ENCODE assay signal across 8 mouse cellular contexts in genomic region chr10:21923495-21923952, GRCm38 (mm10). TPM values are rescaled to one million over a fixed set of nuclear protein-coding genes. Genes with fewer than 3 reads are reported as not detected.
A peak's percentile ranks its signal among the peaks of the same experiment; 100 is the strongest.
DNase-seq lines count a peak whose midpoint lies in the region; ATAC-seq and TF ChIP-seq lines count a peak whose summit lies in the region.

No protein-coding gene starts in this region.

- peak; percentile 79 for ATAC-seq in hindbrain, embryonic 13.5 days (ENCODE audit: low FRiP score)
- ATAC-seq in midbrain, postnatal 0 days (ENCODE audit: low FRiP score): peak; percentile 83

- TF ChIP-seq POLR2A in cortical plate, adult 2 months (IDR thresholded peaks at IDR 0.05; ENCODE audit: extremely low read depth, insufficient read depth, low read length): no peak

- no peaks in the 10 kb centered on the region for H3K27me3 ChIP-seq in hindbrain, embryonic 13.5 days
- no peaks in the 10 kb centered on the region for H3K27me3 ChIP-seq in midbrain, postnatal 0 days (ENCODE audit: insufficient read depth, low read length)

- no peak for TF ChIP-seq CTCF in cortical plate, adult 2 months (IDR thresholded peaks at IDR 0.05; ENCODE audit: extremely low read depth, insufficient read depth, low read length)
- no peak for TF ChIP-seq CTCF in gastrocnemius, adult 2 months (IDR thresholded peaks at IDR 0.05)
- TF ChIP-seq CTCF in midbrain, postnatal 0 days (IDR thresholded peaks at IDR 0.05): no peak

- intact Hi-C loops in gastrocnemius, adult 2 months (cut with DNase I): loop anchor here (5.0 kb wide), 1 partner anchor 69 kb away; no protein-coding TSS in a partner anchor

- H3K4me3 ChIP-seq in cortical plate, adult 2 months (ENCODE audit: insufficient read depth, low read length): 0 out of 2 replicates have a peak overlapping the region, but pooled peaks have one; percentile 5
- H3K4me3 ChIP-seq in gastrocnemius, adult 2 months: peak overlapping the region; percentile 48
- H3K4me3 ChIP-seq in hindbrain, embryonic 13.5 days: peak overlapping the region; percentile 20
- no peak overlapping the region for H3K4me3 ChIP-seq in midbrain, postnatal 0 days (ENCODE audit: low read depth, low read length)

- H3K4me1 ChIP-seq in cortical plate, adult 2 months (ENCODE audit: control insufficient read depth, insufficient read depth, low read length): peaks cover 7% of the 10 kb centered on the region
- peaks cover 29% of the 10 kb centered on the region for H3K4me1 ChIP-seq in hindbrain, embryonic 13.5 days (replicated peaks)
- H3K4me1 ChIP-seq in midbrain, postnatal 0 days (ENCODE audit: insufficient read depth, low read length): peaks cover 9% of the 10 kb centered on the region; the same call in 1 of the 2 replicates

- no peaks in the 10 kb centered on the region for H3K36me3 ChIP-seq in hindbrain, embryonic 13.5 days
- H3K36me3 ChIP-seq in midbrain, postnatal 0 days (ENCODE audit: insufficient read depth, low read length): no peaks in the 10 kb centered on the region

- peak overlapping the region; percentile 49 for H3K9ac ChIP-seq in hindbrain, embryonic 13.5 days
- no peak overlapping the region; the same call in 1 of the 2 replicates for H3K9ac ChIP-seq in midbrain, postnatal 0 days (replicated peaks; ENCODE audit: low read length, poor library complexity, severe bottlenecking)

- H3K4me2 ChIP-seq in hindbrain, embryonic 13.5 days: peak overlapping the region; percentile 48
- H3K4me2 ChIP-seq in midbrain, postnatal 0 days (ENCODE audit: low read depth, low read length, poor library complexity, severe bottlenecking): peak overlapping the region; percentile 38

- H3K27ac ChIP-seq in cortical plate, adult 2 months (ENCODE audit: insufficient read depth, low read length): peak overlapping the region; percentile 43
- peak overlapping the region; percentile 78 for H3K27ac ChIP-seq in gastrocnemius, adult 2 months
- H3K27ac ChIP-seq in hindbrain, embryonic 13.5 days: peak overlapping the region; percentile 85
- H3K27ac ChIP-seq in midbrain, postnatal 0 days (ENCODE audit: low read depth, low read length): peak overlapping the region; percentile 70

- H3K9me3 ChIP-seq in hindbrain, embryonic 13.5 days: no peaks in the 10 kb centered on the region
- H3K9me3 ChIP-seq in midbrain, postnatal 0 days (ENCODE audit: low read length): no peaks in the 10 kb centered on the region

- 5% methylated on average over 9 of the region's 9 CpGs for WGBS in hindbrain, embryonic 13.5 days
- WGBS in midbrain, postnatal 0 days: 7% methylated on average over 9 of the region's 9 CpGs

- DNase-seq in adrenal gland, postnatal 10 days: peak; percentile 69
- no peak for DNase-seq in adrenal gland, adult 8-10 months
- peak; percentile 80 for DNase-seq in gastrocnemius, adult 2 months
- DNase-seq in layer of hippocampus, postnatal 10 days (ENCODE audit: low spot score in 2 of 2): peak; percentile 64 to 74
- peak; percentile 84 for DNase-seq in midbrain, postnatal 0 days (ENCODE audit: low spot score)
- no peak for DNase-seq in thymus, postnatal 4 days

RNA-seq across cellular contexts. Expression of gene Sgk1, which starts 41.5 kb away (rescaled TPM):
- total RNA-seq in adrenal gland, postnatal 10 days (2021): 100 to 1,000 TPM in 1 of 2 experiments, 10 to 100 TPM in 1; 95.0 to 204 TPM
- total RNA-seq in adrenal gland, adult 8-10 months (2022): 100 to 1,000 TPM in 3 of 4 experiments, 10 to 100 TPM in 1; 86.0 to 164 (median 138) TPM
- 58.4 and 64.1 TPM in 2 replicates for polyA plus RNA-seq in cortical plate, adult 2 months (2012; rRNA removed)
- 100 to 1,000 TPM; 208 to 210 TPM for total RNA-seq in gastrocnemius, adult 2 months (2021)
- 37.0 and 40.0 TPM in 2 replicates for polyA plus RNA-seq in hindbrain, embryonic 13.5 days (2015; fragmentation: Nextera tagmentation; extraction: Ambion mirVana)
- total RNA-seq in layer of hippocampus, postnatal 10 days (2021): 10 to 100 TPM; 64.4 to 65.5 TPM
- total RNA-seq in midbrain, postnatal 0 days (2014; rRNA removed): 65.4 and 92.2 TPM in 2 replicates
- polyA plus RNA-seq in midbrain, postnatal 0 days (2015; fragmentation: Nextera tagmentation; extraction: Ambion mirVana): 46.6 and 48.9 TPM in 2 replicates

Comparison
In these comparisons a context has a peak if more than half of its experiments do, and no peak if none do; other contexts are left out.
1. DNase-seq: peak in adrenal gland, postnatal 10 days (single experiment), gastrocnemius, adult 2 months (single experiment), layer of hippocampus, postnatal 10 days (2 of 2) and midbrain, postnatal 0 days (single experiment); none in adrenal gland, adult 8-10 months (single experiment) and thymus, postnatal 4 days (single experiment).
2. Peak in every context shown above with its lines, with median percentiles within 50 percentile points of each other: H3K27ac ChIP-seq.